9 mouse cellular contexts compared by ENCODE assay signal in the genomic region with DNA sequence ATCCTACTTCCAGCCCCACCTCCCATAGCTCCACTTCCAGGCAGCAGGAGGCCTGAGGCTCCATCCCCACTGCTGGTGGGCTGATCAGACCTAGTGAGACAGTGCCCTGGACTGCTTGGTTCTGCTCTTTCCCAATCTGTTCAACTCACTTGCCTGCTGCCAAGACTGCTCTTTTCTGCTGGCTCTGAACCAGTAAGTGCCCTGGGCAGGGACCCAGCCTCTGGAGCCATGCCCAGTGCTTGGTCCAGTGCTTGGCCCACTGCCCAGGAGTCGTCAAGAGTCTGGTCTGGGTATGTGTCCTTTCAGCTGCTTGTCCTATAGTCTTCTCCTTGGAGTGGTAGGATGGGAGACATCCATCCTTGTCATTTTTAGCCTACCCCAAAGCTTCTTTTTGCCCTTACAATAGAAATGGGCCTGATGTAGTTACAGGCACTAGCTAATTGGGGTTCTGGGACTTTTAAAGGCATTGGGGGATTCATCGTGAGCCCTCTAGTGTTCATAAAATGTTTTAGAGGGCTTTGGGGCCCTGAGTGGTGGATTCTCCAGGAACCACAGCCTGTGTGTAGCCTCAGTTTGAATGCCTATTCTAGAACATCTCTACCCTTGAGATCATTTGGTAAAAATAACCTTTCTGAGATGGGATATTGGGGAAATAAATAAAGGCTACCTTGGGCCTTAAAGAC.
DNase-seq lines count a peak whose midpoint lies in the region; ATAC-seq lines count a peak whose summit lies in the region.
"Had no signal": no experiment of that assay in that cellular context is flagged by ENCODE, and none has a peak within 500 bp of the region (broad histone marks: within the 10 kb centered on the region; RNA-seq: fewer than 3 reads in every experiment).

No protein-coding gene starts in this region.

- ATAC-seq in neural tube, embryonic 12.5 days (ENCODE audit: low FRiP score, low read depth): peak; percentile 51; the same call in 1 of the 2 replicates
- ATAC-seq in forebrain, embryonic 12.5 days (ENCODE audit: low FRiP score): peak; percentile 34; the same call in 1 of the 2 replicates
- ATAC-seq in heart, embryonic 16.5 days (replicated peaks; ENCODE audit: extremely low read depth, insufficient read depth, low FRiP score): peak; percentile 93

- H3K27me3 ChIP-seq in neural tube, embryonic 12.5 days (replicated peaks): no peaks in the 10 kb centered on the region
- no peaks in the 10 kb centered on the region for H3K27me3 ChIP-seq in forebrain, embryonic 12.5 days
- H3K27me3 ChIP-seq in heart, embryonic 16.5 days (ENCODE audit: control insufficient read depth, insufficient read depth, low read length): no peaks in the 10 kb centered on the region
- H3K27me3 ChIP-seq: liver, embryonic 13.5 days had no signal

- H3K9me3 ChIP-seq in neural tube, embryonic 12.5 days: no peaks in the 10 kb centered on the region
- no peaks in the 10 kb centered on the region for H3K9me3 ChIP-seq in forebrain, embryonic 12.5 days
- H3K9me3 ChIP-seq in heart, embryonic 16.5 days (replicated peaks; ENCODE audit: control insufficient read depth, low read length): no peaks in the 10 kb centered on the region
- H3K9me3 ChIP-seq: liver, embryonic 13.5 days had no signal

- H3K36me3 ChIP-seq in neural tube, embryonic 12.5 days: no peaks in the 10 kb centered on the region
- no peaks in the 10 kb centered on the region for H3K36me3 ChIP-seq in forebrain, embryonic 12.5 days (replicated peaks)
- no peaks in the 10 kb centered on the region for H3K36me3 ChIP-seq in heart, embryonic 16.5 days (ENCODE audit: control insufficient read depth, insufficient read depth)
- H3K36me3 ChIP-seq: liver, embryonic 13.5 days had no signal

- H3K27ac ChIP-seq in neural tube, embryonic 12.5 days: no peak overlapping the region
- H3K27ac ChIP-seq in forebrain, embryonic 12.5 days: peak overlapping the region; percentile 31; the same call in 1 of the 2 replicates
- peak overlapping the region; percentile 76 for H3K27ac ChIP-seq in heart, embryonic 16.5 days (ENCODE audit: low read length)
- H3K27ac ChIP-seq: liver, embryonic 13.5 days had no signal

- H3K4me2 ChIP-seq in neural tube, embryonic 12.5 days (replicated peaks): no peak overlapping the region
- H3K4me2 ChIP-seq in forebrain, embryonic 12.5 days: no peak overlapping the region
- no peak overlapping the region for H3K4me2 ChIP-seq in heart, embryonic 16.5 days (ENCODE audit: low read depth, low read length)
- H3K4me2 ChIP-seq: liver, embryonic 13.5 days had no signal

- H3K9ac ChIP-seq in neural tube, embryonic 12.5 days: no peak overlapping the region
- H3K9ac ChIP-seq in forebrain, embryonic 12.5 days: no peak overlapping the region
- no peak overlapping the region for H3K9ac ChIP-seq in heart, embryonic 16.5 days (ENCODE audit: low read length)
- H3K9ac ChIP-seq: liver, embryonic 13.5 days had no signal

- peaks cover 9% of the 10 kb centered on the region for H3K4me1 ChIP-seq in neural tube, embryonic 12.5 days
- peaks cover 24% of the 10 kb centered on the region for H3K4me1 ChIP-seq in forebrain, embryonic 12.5 days
- peaks cover 32% of the 10 kb centered on the region for H3K4me1 ChIP-seq in heart, embryonic 16.5 days (ENCODE audit: control insufficient read depth, insufficient read depth, low read length)

- 67% methylated on average over 2 of the region's 2 CpGs for WGBS in neural tube, embryonic 12.5 days
- WGBS in forebrain, embryonic 12.5 days: 65% methylated on average over 2 of the region's 2 CpGs
- WGBS in heart, embryonic 16.5 days: 33% methylated on average over 2 of the region's 2 CpGs

- H3K4me3 ChIP-seq in neural tube, embryonic 12.5 days: no peak overlapping the region
- H3K4me3 ChIP-seq in forebrain, embryonic 12.5 days (replicated peaks): no peak overlapping the region
- no peak overlapping the region for H3K4me3 ChIP-seq in heart, embryonic 16.5 days (ENCODE audit: low read length)
- H3K4me3 ChIP-seq: liver, embryonic 13.5 days had no signal

- DNase-seq in neural tube, embryonic 10.5 days (ENCODE audit: extremely low spot score, low spot score): no peak
- DNase-seq in kidney, postnatal 4 days: peak; percentile 78 to 84
- peak; percentile 92 to 93 for DNase-seq in lung, adult 18-20 months
- DNase-seq in right cerebral cortex, adult 18-20 months: peak; percentile 73
- no peak for DNase-seq in thymus, postnatal 4 days
- DNase-seq: liver, embryonic 13.5 days had no signal

Comparison
In these comparisons a context has a peak if more than half of its experiments do, and no peak if none do; other contexts are left out.
1. ATAC-seq: peak in every context shown above with its lines; median percentile 93 in heart, embryonic 16.5 days; 51 in neural tube, embryonic 12.5 days; 34 in forebrain, embryonic 12.5 days.
2. DNase-seq: peak in kidney, postnatal 4 days (2 of 2), lung, adult 18-20 months (2 of 2) and right cerebral cortex, adult 18-20 months (single experiment); none in neural tube, embryonic 10.5 days (single experiment) and thymus, postnatal 4 days (single experiment).